Mouse (Mus musculus) layer of hippocampus, postnatal 25 days (tissue): ENCODE data around the gene Foxc2. TPM values are rescaled to one million over a fixed set of nuclear protein-coding genes. Genes with fewer than 3 reads are reported as not detected.

Source experiments
- DNase-seq, 2 experiments: peaks; one replicate each; pipeline ENCODE4 v3.0.0; 2022; ENCODE audit warnings: mixed read lengths in 2 of 2, low spot score in 1 of 2; ENCODE audit errors: extremely low spot score in 1 of 2
- total RNA-seq, 2 experiments: library from RNA; stranded (reverse); gene quantifications; 2 replicates each; pipeline ENCODE4 v1.2.3; 2021

The Foxc2 gene
- total RNA-seq, 2 experiments from 2014 or later: 0.66 to 0.82 TPM

GRCm38 (mm10) chr8:121118634-121119420, 2.9 kb downstream of the Foxc2 start:
- no peak for DNase-seq

- DNase-seq: no peak
Measured at GRCm38 (mm10) chr8:121119635-121120455, 3.9 kb downstream of the Foxc2 start.

GRCm38 (mm10) chr8:121120456-121121419, 4.8 kb downstream of the Foxc2 start:
- DNase-seq: no peak

- no peak for DNase-seq
Measured at GRCm38 (mm10) chr8:121121704-121122103, 5.7 kb downstream of the Foxc2 start.

GRCm38 (mm10) chr8:121122368-121122767, 6.4 kb downstream of the Foxc2 start:
- DNase-seq: no peak

GRCm38 (mm10) chr8:121123113-121123512, 7.1 kb downstream of the Foxc2 start:
- DNase-seq: no peak

GRCm38 (mm10) chr8:121124547-121125239, 8.7 kb downstream of the Foxc2 start:
- no peak for DNase-seq

- DNase-seq: peak in 1 of 2 experiments; percentile 56
Measured at GRCm38 (mm10) chr8:121125311-121125876, 9.4 kb downstream of the Foxc2 start.

- no peak for DNase-seq
Measured at GRCm38 (mm10) chr8:121126191-121126590, 10.2 kb downstream of the Foxc2 start.

GRCm38 (mm10) chr8:121126694-121127093, 10.7 kb downstream of the Foxc2 start:
- DNase-seq: no peak

- DNase-seq: no peak
Measured at GRCm38 (mm10) chr8:121127291-121127701, 11.3 kb downstream of the Foxc2 start.

- no peak for DNase-seq
Measured at GRCm38 (mm10) chr8:121127756-121128375, 11.9 kb downstream of the Foxc2 start, which contains the start of gene Foxl1. TSS of gene Foxl1 (plus strand) at chr8:121127940.

GRCm38 (mm10) chr8:121128531-121129264, 12.7 kb downstream of the Foxc2 start:
- no peak for DNase-seq

- DNase-seq: no peak
Measured at GRCm38 (mm10) chr8:121129265-121129940, 13.4 kb downstream of the Foxc2 start.

GRCm38 (mm10) chr8:121130522-121130921, 14.6 kb downstream of the Foxc2 start:
- no peak for DNase-seq

GRCm38 (mm10) chr8:121132961-121133513, 17.1 kb downstream of the Foxc2 start:
- no peak for DNase-seq

GRCm38 (mm10) chr8:121134102-121134501, 18.1 kb downstream of the Foxc2 start:
- DNase-seq: no peak
